Mouse (Mus musculus) midbrain, postnatal 0 days (tissue): ENCODE measurements around the gene Gcc2. TPM values are rescaled to one million over a fixed set of nuclear protein-coding genes. Genes with fewer than 3 reads are reported as not detected.

Experiments
- ATAC-seq: fragments of 200-750 bp; cut with Nextera tagmentation; 2 replicates; pipeline ENCODE4 v1.8.0; 2017; ENCODE audit warnings: moderate number of reproducible peaks, mild to moderate bottlenecking, moderate TSS enrichment, moderate library complexity; ENCODE audit not compliant: low FRiP score
- DNase-seq: peaks from one replicate; pipeline ENCODE4 v3.0.0-alpha.2; 2015; ENCODE audit warnings: low spot score
- H3K27ac ChIP-seq: fragments of 300-500 bp; sonication (generic); 2 replicates; pipeline ENCODE4 v1.5.1; 2014; ENCODE audit warnings: low read depth, mild to moderate bottlenecking, low read length, mixed read lengths
- H3K27me3 ChIP-seq: fragments of 300-500 bp; sonication (generic); 2 replicates; pipeline ENCODE4 v1.6.1; 2014; ENCODE audit warnings: low read length, control low read depth, mixed read lengths; ENCODE audit not compliant: insufficient read depth
- H3K36me3 ChIP-seq: fragments of 300-500 bp; sonication (generic); 2 replicates; pipeline ENCODE4 v1.6.1; 2014; ENCODE audit warnings: low read length, control low read depth, mixed read lengths; ENCODE audit not compliant: insufficient read depth
- H3K4me1 ChIP-seq: fragments of 300-500 bp; sonication (generic); 2 replicates; pipeline ENCODE4 v1.6.1; 2014; ENCODE audit warnings: mild to moderate bottlenecking, control low read depth, antibody characterized with exemption, low read length, mixed read lengths; ENCODE audit not compliant: insufficient read depth
- H3K4me2 ChIP-seq: fragments of 300-500 bp; sonication (generic); 2 replicates; pipeline ENCODE4 v1.6.1; 2014; ENCODE audit warnings: low read depth, mild to moderate bottlenecking, low read length, mixed read lengths; ENCODE audit not compliant: poor library complexity, severe bottlenecking
- H3K4me3 ChIP-seq: fragments of 300-500 bp; sonication (generic); 2 replicates; pipeline ENCODE4 v1.5.1; 2014; ENCODE audit warnings: low read depth, mild to moderate bottlenecking, low read length, moderate library complexity
- H3K9ac ChIP-seq: fragments of 300-500 bp; sonication (generic); replicated peaks from 2 replicates; pipeline ENCODE4 v1.6.1; 2014; ENCODE audit warnings: mild to moderate bottlenecking, low read length, moderate library complexity, mixed read lengths; ENCODE audit not compliant: poor library complexity, severe bottlenecking
- H3K9me3 ChIP-seq: fragments of 300-500 bp; sonication (generic); 2 replicates; pipeline ENCODE4 v1.6.1; 2016; ENCODE audit warnings: low read length, control low read depth
- CTCF ChIP-seq: IDR thresholded peaks from 2 replicates; pipeline ENCODE4 v1.5.1; 2016; ENCODE audit warnings: antibody characterized with exemption, mild to moderate bottlenecking
- WGBS: fragments of 180-500 bp; shearing (Covaris S2); extraction: QIAGEN DNeasy Blood & Tissue Kit; methylation state at CpG from one replicate; pipeline ENCODE4 v1.1.7; 2014; 5-methylcytosine and 5-hydroxymethylcytosine counted together
- polyA plus RNA-seq: library from polyadenylated mRNA; unstranded; fragments of >200 nt; fragmentation: Nextera tagmentation; extraction: Ambion mirVana; gene quantifications from 2 replicates; pipeline ENCODE4 v1.2.1, GENCODE M21; 2015
- total RNA-seq: library from RNA; depleted of rRNA; stranded (reverse); fragments of >200 nt; gene quantifications from 2 replicates; pipeline ENCODE4 v1.2.3, GENCODE M21; 2014; rRNA removed

Gcc2 gene
- total RNA-seq (41.1 and 41.3 TPM in 2 replicates), polyA plus RNA-seq (89.9 and 121 TPM in 2 replicates)

DNA sequence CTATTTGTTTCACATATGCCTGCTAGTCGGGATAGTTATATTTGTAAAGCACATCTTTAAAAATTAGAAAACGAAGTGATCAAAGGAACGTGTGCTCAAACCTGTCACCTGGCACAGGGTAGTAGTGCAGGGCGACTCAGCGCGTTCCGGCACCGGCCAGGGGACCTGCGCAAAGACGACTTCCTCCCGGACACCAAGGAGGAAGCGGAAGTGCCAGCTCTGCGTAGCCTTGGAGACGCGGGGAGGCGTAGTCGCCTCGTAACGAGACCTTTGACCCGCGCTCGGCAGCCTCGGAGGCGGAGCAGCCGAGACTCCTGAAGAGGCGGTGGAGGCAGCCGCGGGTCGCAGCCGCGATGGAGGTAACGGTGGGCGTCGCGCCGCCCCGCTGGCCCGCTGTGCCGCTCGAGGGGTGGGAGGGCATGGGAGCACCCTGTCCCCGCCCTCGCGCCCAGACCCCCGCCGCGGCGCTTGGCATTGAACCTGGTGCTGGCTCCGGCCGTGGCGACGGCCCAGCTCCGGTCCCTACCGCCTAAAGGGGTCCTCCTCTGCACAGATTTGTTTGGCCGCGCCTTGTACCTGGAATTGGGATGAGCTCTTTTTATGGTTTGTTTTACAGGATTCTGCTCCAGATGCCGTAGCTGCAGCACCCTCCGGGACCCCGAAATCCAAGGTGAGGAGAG is at the start of gene Gcc2:
Gene Gcc2, plus strand, starts transcription at position 285 of the 680 bp plus-strand sequence.
- DNase-seq (peak; percentile 97), ATAC-seq (peak; percentile 100)
- Histone ChIP-seq H3K4me3 (peak within 1 kb of the TSS; percentile 94), H3K4me1 (peaks cover 3% of the 10 kb centered on the region; the same call in 1 of the 2 replicates), H3K27ac (peak within 1 kb of the TSS; percentile 71), H3K9me3 (no peaks in the 10 kb centered on the region), H3K9ac (peak within 1 kb of the TSS; percentile 77), H3K27me3 (no peaks in the 10 kb centered on the region), H3K4me2 (peak within 1 kb of the TSS; percentile 59), H3K36me3 (peaks cover 10% of the 10 kb centered on the region; the same call in 1 of the 2 replicates)
- under 1% methylated on average over 46 of the region's 58 CpGs for WGBS
- TF ChIP-seq CTCF, result peak; percentile 28; the same call in 1 of the 2 replicates

DNA sequence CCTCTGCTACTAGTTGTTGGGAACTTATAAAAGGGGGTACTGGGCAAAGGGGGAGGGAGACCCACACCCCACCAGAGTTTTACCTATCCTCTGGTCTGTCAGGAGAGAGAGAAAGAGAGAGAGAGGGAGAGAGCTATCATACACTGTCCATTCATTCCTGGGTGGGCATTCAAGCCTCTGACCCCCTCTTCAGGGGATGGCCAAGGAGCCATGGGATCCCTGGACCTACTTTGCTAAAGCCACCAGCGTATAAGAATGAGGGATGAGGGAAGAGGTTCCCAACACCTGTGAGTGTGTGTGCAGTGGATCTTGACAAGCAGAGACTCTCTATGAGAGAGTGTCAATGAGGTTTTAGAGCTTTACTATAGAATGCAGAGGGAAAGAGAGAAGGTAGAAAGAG is 49.3 kb upstream of the Gcc2 start:
- WGBS, result 47% methylated on average over 1 of the region's 1 CpGs
- H3K9ac ChIP-seq, result no peak overlapping the region
- ATAC-seq, result no peak

DNA sequence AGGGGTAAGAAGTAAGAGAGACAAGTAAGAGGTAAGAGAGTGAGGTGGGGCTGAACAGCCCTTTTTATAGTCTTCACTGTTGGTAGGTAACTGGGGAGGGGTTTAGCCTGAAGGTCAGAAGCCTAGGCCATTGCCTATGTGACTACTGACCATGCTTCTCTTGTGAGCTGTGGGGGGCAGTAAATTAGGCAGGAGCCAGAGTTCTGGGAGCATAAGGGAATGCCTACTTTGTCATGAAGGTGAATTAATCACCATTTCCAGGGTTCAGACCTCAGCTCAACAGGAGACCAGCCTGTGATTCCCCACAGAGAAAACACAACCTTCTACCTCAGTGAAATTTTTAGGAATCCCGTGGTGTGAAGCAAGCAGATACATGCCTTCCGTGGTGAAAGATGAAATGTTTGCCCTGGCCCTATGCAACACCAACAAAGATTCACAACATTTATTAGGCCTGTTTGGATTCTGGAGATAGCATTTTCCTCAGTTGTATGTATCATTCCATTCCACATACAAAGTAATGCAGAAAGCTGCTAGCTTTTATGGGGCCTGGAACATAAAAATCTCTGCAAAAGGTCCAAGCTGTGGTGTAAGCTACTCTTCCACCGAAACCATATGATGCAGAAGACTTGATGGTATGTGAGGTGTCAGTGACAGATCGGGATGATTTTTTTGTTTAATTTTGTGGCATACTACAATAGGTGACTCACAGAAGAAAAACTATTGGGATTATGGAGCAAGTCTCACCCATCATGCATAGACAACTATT is 48.5 kb upstream of the Gcc2 start:
- H3K4me3 ChIP-seq, result no peak overlapping the region
- no peaks in the 10 kb centered on the region for H3K4me1 ChIP-seq
- no peaks in the 10 kb centered on the region for H3K9me3 ChIP-seq
- TF ChIP-seq CTCF, result no peak
- WGBS, result 88% methylated on average over 4 of the region's 4 CpGs
- no peak overlapping the region for H3K27ac ChIP-seq
- no peak overlapping the region for H3K9ac ChIP-seq
- H3K27me3 ChIP-seq, result no peaks in the 10 kb centered on the region
- ATAC-seq (no peak), DNase-seq (no peak)
- no peak overlapping the region for H3K4me2 ChIP-seq
- H3K36me3 ChIP-seq, result no peaks in the 10 kb centered on the region

More for the DNA sequence above, 49.3 kb upstream of the Gcc2 start:
- Histone ChIP-seq H3K27me3 (no peaks in the 10 kb centered on the region), H3K36me3 (no peaks in the 10 kb centered on the region), H3K4me1 (no peaks in the 10 kb centered on the region), H3K27ac (no peak overlapping the region), H3K4me2 (no peak overlapping the region), H3K4me3 (no peak overlapping the region), H3K9me3 (no peaks in the 10 kb centered on the region)
- TF ChIP-seq CTCF, result no peak
- DNase-seq, result no peak

DNA sequence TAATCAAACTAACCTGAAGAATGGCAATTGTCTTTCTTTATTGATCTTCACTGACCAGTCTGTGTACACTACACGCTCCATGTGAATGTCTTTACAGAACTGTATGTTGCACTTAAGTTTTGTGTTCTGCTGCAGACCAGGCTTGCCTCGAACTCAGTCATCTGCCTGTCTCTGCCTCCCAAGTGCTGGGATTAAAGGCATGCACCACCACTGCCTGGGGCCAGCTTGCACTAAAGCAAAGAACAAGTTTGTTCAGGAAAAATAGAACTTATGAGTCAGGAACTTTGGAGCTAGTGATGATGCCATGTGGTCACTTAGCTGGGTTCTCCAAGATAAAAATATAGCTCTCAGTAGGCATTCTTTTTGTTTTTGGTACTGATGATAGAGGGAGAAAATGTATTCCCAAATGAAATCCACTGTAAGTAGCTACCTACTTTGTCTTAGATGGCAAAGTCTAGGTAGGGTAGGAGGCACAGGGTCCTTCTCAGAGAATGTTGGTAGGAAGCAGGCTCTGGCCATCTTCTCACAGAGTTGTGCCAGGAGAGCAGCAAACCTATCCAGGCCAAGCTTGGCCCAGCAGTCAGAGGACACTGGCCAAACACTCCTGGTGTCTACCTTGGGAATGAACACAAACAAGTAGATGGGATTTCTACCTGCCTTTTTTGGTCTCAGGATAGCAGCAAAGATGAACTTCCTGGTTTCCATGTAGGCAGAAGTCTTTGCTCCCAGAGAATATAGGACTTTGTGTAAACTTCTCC is 45.4 kb upstream of the Gcc2 start:
- H3K4me2 ChIP-seq, result no peak overlapping the region
- TF ChIP-seq CTCF, result no peak
- no peak for DNase-seq
- ATAC-seq, result no peak
- no peaks in the 10 kb centered on the region for H3K9me3 ChIP-seq
- no peaks in the 10 kb centered on the region for H3K27me3 ChIP-seq
- no peak overlapping the region for H3K27ac ChIP-seq
- H3K36me3 ChIP-seq, result no peaks in the 10 kb centered on the region
- H3K4me1 ChIP-seq, result no peaks in the 10 kb centered on the region
- H3K4me3 ChIP-seq, result no peak overlapping the region
- 77% methylated on average over 2 of the region's 2 CpGs for WGBS
- no peak overlapping the region for H3K9ac ChIP-seq

DNA sequence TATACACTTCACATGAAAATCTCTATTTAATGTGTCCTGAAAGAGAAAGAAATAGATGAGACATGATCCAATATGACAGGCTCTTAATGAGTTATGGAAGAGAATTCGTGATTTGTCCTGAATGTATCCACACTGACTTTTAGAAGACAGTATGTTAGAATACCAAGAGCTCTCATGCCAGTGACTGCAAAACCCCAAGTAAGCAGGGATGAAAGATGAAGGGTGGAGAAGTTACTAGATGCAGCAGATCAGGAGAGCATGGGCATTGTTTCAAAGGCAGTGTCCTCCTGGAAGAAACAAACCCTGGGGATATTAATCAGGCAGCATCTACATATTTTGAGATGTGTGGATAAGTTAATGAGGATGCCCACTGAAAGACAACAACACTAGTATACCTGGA is 44.8 kb upstream of the Gcc2 start:
- ATAC-seq, result no peak
- no peaks in the 10 kb centered on the region for H3K4me1 ChIP-seq
- no peak overlapping the region for H3K27ac ChIP-seq
- H3K9ac ChIP-seq, result no peak overlapping the region
- WGBS, result 56% methylated on average over 1 of the region's 1 CpGs
- H3K4me2 ChIP-seq, result no peak overlapping the region
- no peaks in the 10 kb centered on the region for H3K27me3 ChIP-seq
- H3K4me3 ChIP-seq, result no peak overlapping the region
- DNase-seq, result no peak
- no peak for TF ChIP-seq CTCF
- H3K36me3 ChIP-seq, result no peaks in the 10 kb centered on the region
- no peaks in the 10 kb centered on the region for H3K9me3 ChIP-seq
